Mouse (Mus musculus) limb, embryonic 15.5 days (tissue): ENCODE measurements around the gene Crocc2. TPM values are rescaled to one million over a fixed set of nuclear protein-coding genes. Genes with fewer than 3 reads are reported as not detected.
"Not testable (repeated sequence)": the region's sequence is repeated elsewhere in the genome, so short reads cannot be mapped to it uniquely, and the experiment has no call there.

Experiments
- ATAC-seq: fragments of 200-750 bp; cut with Nextera tagmentation; 2 replicates; pipeline ENCODE4 v1.8.0; 2017; ENCODE audit warnings: low read depth, moderate TSS enrichment; ENCODE audit not compliant: insufficient number of reproducible peaks, low FRiP score, low TSS enrichment
- H3K27ac ChIP-seq: fragments of 300-500 bp; sonication (generic); 2 replicates; pipeline ENCODE4 v1.5.1; 2015; ENCODE audit warnings: moderate library complexity, mild to moderate bottlenecking, inconsistent platforms
- H3K27me3 ChIP-seq: fragments of 300-500 bp; sonication (generic); 2 replicates; pipeline ENCODE4 v1.6.1; 2015; ENCODE audit warnings: inconsistent platforms
- H3K36me3 ChIP-seq: fragments of 300-500 bp; sonication (generic); 2 replicates; pipeline ENCODE4 v1.6.1; 2015; ENCODE audit warnings: inconsistent platforms
- H3K4me1 ChIP-seq: fragments of 300-500 bp; sonication (generic); 2 replicates; pipeline ENCODE4 v1.6.1; 2015; ENCODE audit warnings: inconsistent platforms
- H3K4me2 ChIP-seq: fragments of 300-500 bp; sonication (generic); 2 replicates; pipeline ENCODE4 v1.6.1; 2015; ENCODE audit warnings: mild to moderate bottlenecking, inconsistent platforms
- H3K4me3 ChIP-seq: fragments of 300-500 bp; sonication (generic); 2 replicates; pipeline ENCODE4 v1.5.1; 2015; ENCODE audit warnings: mild to moderate bottlenecking, inconsistent platforms
- H3K9ac ChIP-seq: fragments of 300-500 bp; sonication (generic); 2 replicates; pipeline ENCODE4 v1.6.1; 2015; ENCODE audit warnings: inconsistent platforms
- H3K9me3 ChIP-seq: fragments of 300-500 bp; sonication (generic); 2 replicates; pipeline ENCODE4 v1.6.1; 2016; ENCODE audit warnings: inconsistent platforms
- WGBS: fragments of 180-500 bp; shearing (Covaris S2); methylation state at CpG from one replicate; pipeline ENCODE4 v1.1.7; 2015; 5-methylcytosine and 5-hydroxymethylcytosine counted together
- polyA plus RNA-seq: library from polyadenylated mRNA; unstranded; fragments of >200 nt; fragmentation: Nextera tagmentation; extraction: Ambion mirVana; gene quantifications from 2 replicates; pipeline ENCODE4 v1.2.1, GENCODE M21; 2015

The Crocc2 gene
- polyA plus RNA-seq, 1 experiment from 2014 or later = 0.23 TPM

GRCm38 (mm10) chr1:93165447-93165846 is 3.1 kb upstream of the Crocc2 start:
- Histone ChIP-seq H3K36me3 (no peaks in the 10 kb centered on the region), H3K4me3 (no peak overlapping the region), H3K4me2 (no peak overlapping the region), H3K9ac (no peak overlapping the region), H3K4me1 (no peaks in the 10 kb centered on the region), H3K27me3 (no peaks in the 10 kb centered on the region), H3K27ac (no peak overlapping the region), H3K9me3 (no peaks in the 10 kb centered on the region)
- 71% methylated on average over 9 of the region's 9 CpGs for WGBS
- no peak for ATAC-seq

GRCm38 (mm10) chr1:93166346-93167079 is 2.0 kb upstream of the Crocc2 start:
- 80% methylated on average over 11 of the region's 11 CpGs for WGBS
- Histone ChIP-seq H3K9ac (no peak overlapping the region), H3K4me1 (no peaks in the 10 kb centered on the region), H3K4me3 (no peak overlapping the region), H3K27ac (no peak overlapping the region), H3K9me3 (no peaks in the 10 kb centered on the region), H3K4me2 (no peak overlapping the region), H3K27me3 (no peaks in the 10 kb centered on the region), H3K36me3 (no peaks in the 10 kb centered on the region)
- ATAC-seq = no peak

- ATAC-seq = no peak
- H3K27me3 ChIP-seq = no peaks in the 10 kb centered on the region
- H3K4me1 ChIP-seq = peaks cover 41% of the 10 kb centered on the region
- H3K4me3 ChIP-seq = no peak overlapping the region
- no peak overlapping the region for H3K27ac ChIP-seq
- no peaks in the 10 kb centered on the region for H3K36me3 ChIP-seq
- H3K9ac ChIP-seq = no peak overlapping the region
- H3K4me2 ChIP-seq = no peak overlapping the region
- no peaks in the 10 kb centered on the region for H3K9me3 ChIP-seq
- WGBS = 69% methylated on average over 4 of the region's 4 CpGs
Observed at GRCm38 (mm10) chr1:93173665-93174064, 5.1 kb downstream of the Crocc2 start.

GRCm38 (mm10) chr1:93174399-93174798 is 5.9 kb downstream of the Crocc2 start:
- H3K27me3 ChIP-seq = no peaks in the 10 kb centered on the region
- under 1% methylated on average over 4 of the region's 4 CpGs for WGBS
- no peak overlapping the region for H3K4me3 ChIP-seq
- H3K36me3 ChIP-seq = no peaks in the 10 kb centered on the region
- no peak overlapping the region for H3K9ac ChIP-seq
- peaks cover 41% of the 10 kb centered on the region for H3K4me1 ChIP-seq
- peak; percentile 37; the same call in 1 of the 2 replicates for ATAC-seq
- H3K9me3 ChIP-seq = no peaks in the 10 kb centered on the region
- no peak overlapping the region for H3K27ac ChIP-seq
- H3K4me2 ChIP-seq = no peak overlapping the region

- no peak overlapping the region for H3K4me3 ChIP-seq
- peak overlapping the region; percentile 83 for H3K27ac ChIP-seq
- H3K4me2 ChIP-seq = peak overlapping the region; percentile 85
- WGBS = 19% methylated on average over 6 of the region's 6 CpGs
- H3K9ac ChIP-seq = no peak overlapping the region
- H3K36me3 ChIP-seq = no peaks in the 10 kb centered on the region
- H3K27me3 ChIP-seq = no peaks in the 10 kb centered on the region
- ATAC-seq = no peak
- H3K4me1 ChIP-seq = peaks cover 41% of the 10 kb centered on the region
- H3K9me3 ChIP-seq = no peaks in the 10 kb centered on the region
Observed at GRCm38 (mm10) chr1:93175849-93176248, 7.3 kb downstream of the Crocc2 start.

GRCm38 (mm10) chr1:93176525-93177332 is 8.2 kb downstream of the Crocc2 start:
- Histone ChIP-seq H3K36me3 (no peaks in the 10 kb centered on the region), H3K4me2 (peak overlapping the region; percentile 85), H3K4me3 (peak overlapping the region; percentile 37), H3K9me3 (no peaks in the 10 kb centered on the region), H3K27ac (peak overlapping the region; percentile 83), H3K9ac (peak overlapping the region; percentile 32; the same call in 1 of the 2 replicates), H3K4me1 (peaks cover 41% of the 10 kb centered on the region), H3K27me3 (no peaks in the 10 kb centered on the region)
- peak; percentile 75 for ATAC-seq
- 4% methylated on average over 37 of the region's 44 CpGs for WGBS

GRCm38 (mm10) chr1:93182281-93182680 is 13.8 kb downstream of the Crocc2 start:
- Histone ChIP-seq H3K27me3 (no peaks in the 10 kb centered on the region), H3K9ac (no peak overlapping the region), H3K36me3 (no peaks in the 10 kb centered on the region), H3K9me3 (no peaks in the 10 kb centered on the region), H3K27ac (no peak overlapping the region), H3K4me1 (peaks cover 29% of the 10 kb centered on the region), H3K4me3 (no peak overlapping the region), H3K4me2 (no peak overlapping the region)
- no peak for ATAC-seq
- WGBS = 87% methylated on average over 7 of the region's 7 CpGs

GRCm38 (mm10) chr1:93184071-93184828 is 15.7 kb downstream of the Crocc2 start:
- no peak for ATAC-seq
- H3K9me3 ChIP-seq = no peaks in the 10 kb centered on the region
- H3K4me3 ChIP-seq = no peak overlapping the region
- 70% methylated on average over 14 of the region's 14 CpGs for WGBS
- no peaks in the 10 kb centered on the region for H3K27me3 ChIP-seq
- H3K36me3 ChIP-seq = no peaks in the 10 kb centered on the region
- no peak overlapping the region for H3K27ac ChIP-seq
- H3K4me1 ChIP-seq = peaks cover 16% of the 10 kb centered on the region
- no peak overlapping the region for H3K9ac ChIP-seq
- no peak overlapping the region for H3K4me2 ChIP-seq

GRCm38 (mm10) chr1:93190726-93191305 is 22.3 kb downstream of the Crocc2 start:
- Histone ChIP-seq H3K27ac (no peak overlapping the region), H3K27me3 (0 out of 2 replicates have a peak, but pooled peaks cover 13% of the 10 kb centered on the region), H3K4me3 (no peak overlapping the region), H3K9ac (no peak overlapping the region), H3K36me3 (no peaks in the 10 kb centered on the region), H3K4me1 (peaks cover 9% of the 10 kb centered on the region; the same call in 1 of the 2 replicates), H3K9me3 (no peaks in the 10 kb centered on the region), H3K4me2 (no peak overlapping the region)
- 14% methylated on average over 11 of the region's 17 CpGs for WGBS
- no peak for ATAC-seq

GRCm38 (mm10) chr1:93194961-93195360 is 26.4 kb downstream of the Crocc2 start:
- Histone ChIP-seq H3K9me3 (no peaks in the 10 kb centered on the region), H3K27me3 (0 out of 2 replicates have a peak, but pooled peaks cover 7% of the 10 kb centered on the region), H3K9ac (no peak overlapping the region), H3K27ac (no peak overlapping the region), H3K36me3 (no peaks in the 10 kb centered on the region), H3K4me2 (no peak overlapping the region), H3K4me3 (no peak overlapping the region), H3K4me1 (0 out of 2 replicates have a peak, but pooled peaks cover 4% of the 10 kb centered on the region)
- WGBS = 87% methylated on average over 3 of the region's 3 CpGs
- no peak for ATAC-seq

GRCm38 (mm10) chr1:93197454-93197853 is 28.9 kb downstream of the Crocc2 start:
- ATAC-seq, H3K27me3 ChIP-seq, H3K4me3 ChIP-seq, H3K36me3 ChIP-seq, H3K4me1 ChIP-seq, H3K9me3 ChIP-seq, H3K4me2 ChIP-seq, H3K9ac ChIP-seq, H3K27ac ChIP-seq: not testable (repeated sequence)
- 59% methylated on average over 2 of the region's 2 CpGs for WGBS
